32 mouse cellular contexts compared by ENCODE assay signal in the genomic region with DNA sequence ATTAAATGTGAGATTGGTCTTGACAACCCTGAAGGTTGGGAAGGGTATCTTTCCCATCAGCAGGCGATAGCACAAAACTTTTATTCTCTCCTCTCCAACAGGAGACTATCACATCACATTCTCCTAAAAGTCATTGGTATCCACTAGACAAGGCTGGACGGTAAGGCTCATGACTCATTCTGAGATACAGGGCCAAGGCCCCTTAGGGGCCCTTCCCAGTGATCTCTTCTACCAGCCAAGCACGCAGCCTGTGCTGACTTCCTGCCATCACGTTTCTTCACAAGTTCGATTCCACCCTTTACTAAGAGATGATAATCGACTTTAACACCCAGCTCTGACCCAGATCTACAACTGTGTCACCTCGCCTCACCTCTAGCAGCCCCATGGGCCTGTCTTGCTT.
"Had no signal": no experiment of that assay in that cellular context is flagged by ENCODE, and none has a peak within 500 bp of the region (broad histone marks: within the 10 kb centered on the region; RNA-seq: fewer than 3 reads in every experiment).

No protein-coding gene starts in this region.

- H3K27me3 ChIP-seq: heart, embryonic 12.5 days; heart, embryonic 13.5 days; heart, embryonic 15.5 days; hindbrain, embryonic 12.5 days; hindbrain, embryonic 13.5 days; hindbrain, embryonic 15.5 days; intestine, embryonic 15.5 days; kidney, embryonic 15.5 days had no signal

- H3K27ac ChIP-seq: heart, embryonic 10.5 days; heart, embryonic 13.5 days; heart, embryonic 15.5 days; hindbrain, embryonic 10.5 days; hindbrain, embryonic 12.5 days; hindbrain, embryonic 13.5 days; hindbrain, embryonic 14.5 days; hindbrain, embryonic 15.5 days; hindbrain, postnatal 0 days; intestine, embryonic 15.5 days; kidney, embryonic 15.5 days; kidney, postnatal 0 days had no signal

- H3K4me3 ChIP-seq: heart, embryonic 10.5 days; heart, embryonic 12.5 days; heart, embryonic 13.5 days; heart, embryonic 15.5 days; hindbrain, embryonic 10.5 days; hindbrain, embryonic 12.5 days; hindbrain, embryonic 13.5 days; hindbrain, embryonic 15.5 days; intestine, embryonic 15.5 days; kidney, embryonic 15.5 days; layer of hippocampus, adult 2 months; left cerebral cortex, adult 2 months had no signal

- H3K4me1 ChIP-seq: heart, embryonic 10.5 days; heart, embryonic 12.5 days; heart, embryonic 15.5 days; intestine, embryonic 15.5 days; kidney, embryonic 15.5 days had no signal

- H3K4me2 ChIP-seq: heart, embryonic 11.5 days; heart, embryonic 12.5 days; heart, embryonic 13.5 days; heart, embryonic 15.5 days; hindbrain, embryonic 12.5 days; hindbrain, embryonic 13.5 days; hindbrain, embryonic 14.5 days; hindbrain, embryonic 15.5 days; intestine, embryonic 15.5 days; kidney, embryonic 15.5 days had no signal

- H3K36me3 ChIP-seq: heart, embryonic 10.5 days; heart, embryonic 12.5 days; heart, embryonic 13.5 days; heart, embryonic 15.5 days; hindbrain, embryonic 10.5 days; hindbrain, embryonic 12.5 days; hindbrain, embryonic 13.5 days; hindbrain, embryonic 15.5 days; intestine, embryonic 15.5 days had no signal

- H3K9ac ChIP-seq: heart, embryonic 12.5 days; heart, embryonic 13.5 days; heart, embryonic 15.5 days; hindbrain, embryonic 12.5 days; hindbrain, embryonic 13.5 days; hindbrain, embryonic 14.5 days; hindbrain, embryonic 15.5 days; intestine, embryonic 15.5 days; kidney, embryonic 15.5 days had no signal

- DNase-seq: heart, postnatal 10 days; heart, postnatal 14 days; heart, postnatal 36 days; heart, postnatal 4 days; kidney, adult 11 months; kidney, adult 18-20 months; kidney, adult 2 months; kidney, adult 8-10 months; kidney, adult 9 months; kidney, postnatal 10 days; kidney, postnatal 14 days; kidney, postnatal 25 days; kidney, postnatal 36 days; kidney, postnatal 4 days; layer of hippocampus, adult 9-11 months; layer of hippocampus, postnatal 36 days had no signal

- H3K9me3 ChIP-seq: heart, embryonic 10.5 days; heart, embryonic 12.5 days; heart, embryonic 13.5 days; heart, embryonic 15.5 days; hindbrain, embryonic 10.5 days; hindbrain, embryonic 12.5 days; hindbrain, embryonic 13.5 days; hindbrain, embryonic 15.5 days; intestine, embryonic 15.5 days; kidney, embryonic 15.5 days had no signal
